Mouse (Mus musculus): ENCODE results near the gene Rrp1b.
"Not testable (repeated sequence)": the region's sequence is repeated elsewhere in the genome, so short reads cannot be mapped to it uniquely, and the experiment has no call there.

Rrp1b gene

GRCm38 (mm10) chr17:32034322-32034721, 1.6 kb upstream of the Rrp1b start:
- DNase-seq, result no peak

GRCm38 (mm10) chr17:32036509-32037438, 874 bp downstream of the Rrp1b start:
- no peak for DNase-seq

- no peak for DNase-seq
Measured at GRCm38 (mm10) chr17:32040263-32040662, 4.4 kb downstream of the Rrp1b start.

- DNase-seq, result no peak
Measured at GRCm38 (mm10) chr17:32046541-32046940, 10.6 kb downstream of the Rrp1b start.

GRCm38 (mm10) chr17:32048351-32048750, 12.5 kb downstream of the Rrp1b start:
- no peak for DNase-seq

GRCm38 (mm10) chr17:32049914-32050313, 14.0 kb downstream of the Rrp1b start:
- no peak for DNase-seq

- no peak for DNase-seq
Measured at GRCm38 (mm10) chr17:32050609-32051008, 14.7 kb downstream of the Rrp1b start.

- DNase-seq, result peak in 1 of 2 experiments; percentile 38
Measured at GRCm38 (mm10) chr17:32052237-32053080, 16.6 kb downstream of the Rrp1b start.

- DNase-seq, result no peak
Measured at GRCm38 (mm10) chr17:32053677-32054076, 17.8 kb downstream of the Rrp1b start.

GRCm38 (mm10) chr17:32057843-32058242, 21.9 kb downstream of the Rrp1b start:
- no peak for DNase-seq

GRCm38 (mm10) chr17:32059084-32059483, 23.2 kb downstream of the Rrp1b start:
- DNase-seq, result no peak

GRCm38 (mm10) chr17:32061219-32061618, 25.3 kb downstream of the Rrp1b start:
- DNase-seq, result no peak

- DNase-seq, result no peak
Measured at GRCm38 (mm10) chr17:32063654-32064053, 27.8 kb downstream of the Rrp1b start.

- DNase-seq, result not testable (repeated sequence)
Measured at GRCm38 (mm10) chr17:32064762-32065161, 28.9 kb downstream of the Rrp1b start.

- DNase-seq, result no peak
Measured at GRCm38 (mm10) chr17:32067541-32067940, 31.6 kb downstream of the Rrp1b start.

- no peak for DNase-seq
Measured at GRCm38 (mm10) chr17:32068381-32068780, 32.5 kb downstream of the Rrp1b start.

GRCm38 (mm10) chr17:32068810-32069209, 32.9 kb downstream of the Rrp1b start:
- no peak for DNase-seq

- DNase-seq, result peak; percentile 84 to 92
Measured at GRCm38 (mm10) chr17:32073359-32073758, 37.5 kb downstream of the Rrp1b start.

GRCm38 (mm10) chr17:32074658-32075057, 38.8 kb downstream of the Rrp1b start:
- no peak for DNase-seq

- peak; percentile 41 to 68 for DNase-seq
Measured at GRCm38 (mm10) chr17:32075164-32075563, 39.3 kb downstream of the Rrp1b start.

GRCm38 (mm10) chr17:32083351-32083750, 47.5 kb downstream of the Rrp1b start:
- no peak for DNase-seq

- DNase-seq, result no peak
Measured at GRCm38 (mm10) chr17:32087069-32087468, 51.2 kb downstream of the Rrp1b start.

- DNase-seq, result no peak
Measured at GRCm38 (mm10) chr17:32091032-32091363, 55.1 kb downstream of the Rrp1b start.
